Mouse (Mus musculus) myocyte (in vitro differentiated cells): Measurements from ENCODE around the gene C77080.
A peak's percentile ranks its signal among the peaks of the same experiment; 100 is the strongest.

Source experiments
- E2F4 ChIP-seq: IDR thresholded peaks from one replicate; pipeline ENCODE4 v1.6.1; 2011; ENCODE audit warnings: mild to moderate bottlenecking, control low read depth, moderate library complexity; ENCODE audit not compliant: insufficient read depth
- MAX ChIP-seq: IDR thresholded peaks from one replicate; pipeline ENCODE4 v1.6.1; 2011; ENCODE audit warnings: low read depth, mild to moderate bottlenecking, control low read depth
- MYOG ChIP-seq, 3 experiments: IDR thresholded peaks; one replicate each; pipeline ENCODE4 v1.6.1; 2011; ENCODE audit warnings: control low read depth in 2 of 3, low read depth in 2 of 3, mild to moderate bottlenecking in 2 of 3; ENCODE audit not compliant: insufficient read length in 2 of 3, control insufficient read depth in 1 of 3, insufficient read depth in 1 of 3
- POLR2A ChIP-seq: IDR thresholded peaks from one replicate; pipeline ENCODE4 v1.6.1; 2011; ENCODE audit warnings: low read depth, mild to moderate bottlenecking, control low read depth, moderate library complexity; ENCODE audit not compliant: insufficient read length
- POLR2AphosphoS2 ChIP-seq: IDR thresholded peaks from one replicate; pipeline ENCODE4 v1.6.1; 2011; ENCODE audit warnings: low read depth, control low read depth; ENCODE audit not compliant: insufficient read length
- REST ChIP-seq: IDR thresholded peaks from one replicate; pipeline ENCODE4 v1.6.1; 2011; ENCODE audit warnings: mild to moderate bottlenecking, control low read depth, moderate library complexity; ENCODE audit not compliant: insufficient read depth, insufficient read length
- TCF12 ChIP-seq: IDR thresholded peaks from one replicate; pipeline ENCODE4 v1.6.1; 2011; ENCODE audit warnings: mild to moderate bottlenecking, control low read depth; ENCODE audit not compliant: poor library complexity, insufficient read depth, severe bottlenecking

GRCm38 (mm10) chr4:129197514-129197913, 63.7 kb downstream of the C77080 start:
- TF ChIP-seq POLR2A (no peak), POLR2AphosphoS2 (peak; percentile 60), MYOG (IDR thresholded peaks at IDR 0.05; ENCODE audit: control insufficient read depth in 1 of 3, insufficient read depth in 1 of 3, insufficient read length in 2 of 3, low read depth in 2 of 3) (no peak), MAX (no peak), REST (no peak), E2F4 (no peak), TCF12 (no peak)
